Mouse (Mus musculus) C2C12 (cell line): Measurements from ENCODE around the gene Trip11.

ENCODE experiments used
- CTCF ChIP-seq: IDR thresholded peaks from one replicate; pipeline ENCODE4 v1.5.1; 2011; ENCODE audit not compliant: control insufficient read depth, insufficient read depth, insufficient read length
- MAX ChIP-seq: IDR thresholded peaks from one replicate; pipeline ENCODE4 v1.6.1; 2011; ENCODE audit warnings: mild to moderate bottlenecking, control low read depth
- USF1 ChIP-seq: IDR thresholded peaks from one replicate; pipeline ENCODE4 v1.6.1; 2011; ENCODE audit warnings: low read depth, mild to moderate bottlenecking, control low read depth, moderate library complexity

- TF ChIP-seq CTCF (no peak), USF1 (no peak), MAX (no peak)
Observed at GRCm38 (mm10) chr12:101836546-101837274, 76.4 kb downstream of the Trip11 start.
